Mouse (Mus musculus): ENCODE measurements around the gene Ccr4. TPM values are rescaled to one million over a fixed set of nuclear protein-coding genes. Genes with fewer than 3 reads are reported as not detected.

Gene Ccr4
- polyA plus RNA-seq, 1 experiment from 2014 or later, result not detected

DNA sequence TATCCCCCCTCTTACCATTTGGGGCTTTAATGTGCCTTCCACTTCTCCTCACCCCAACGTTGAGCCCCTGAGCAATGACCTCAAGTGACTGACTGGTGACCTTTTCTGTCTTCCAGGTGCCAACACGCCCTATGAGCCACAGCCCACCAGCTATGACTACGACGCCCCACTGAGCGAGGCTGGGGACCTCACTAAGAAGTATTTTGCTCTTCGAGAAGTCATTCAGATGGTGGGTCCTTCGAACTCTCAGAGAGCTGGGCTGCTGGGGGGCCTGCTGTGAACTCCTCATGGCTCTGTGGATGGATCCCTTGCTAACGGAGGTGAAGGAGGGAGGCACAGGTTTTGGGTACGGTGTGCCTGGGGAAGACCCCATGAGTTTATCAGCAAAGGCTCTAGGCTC lies 61.8 kb downstream of the Ccr4 start:
- Histone ChIP-seq H3K27me3 (no peaks in the 10 kb centered on the region), H3K27ac (no peak overlapping the region), H3K4me1 (replicated peaks) (no peaks in the 10 kb centered on the region), H3K9ac (replicated peaks) (no peak overlapping the region), H3K36me3 (peaks cover 13% of the 10 kb centered on the region; the same call in 1 of the 2 replicates), H3K4me2 (no peak overlapping the region), H3K4me3 (replicated peaks) (no peak overlapping the region), H3K9me3 (no peaks in the 10 kb centered on the region)
- no peak for ATAC-seq (ENCODE audit: insufficient number of reproducible peaks, insufficient read depth, low FRiP score, low TSS enrichment, low read depth)
- 80% methylated on average over 9 of the region's 9 CpGs for WGBS

GRCm38 (mm10) chr9:114442225-114442624 lies 62.5 kb downstream of the Ccr4 start:
- peaks cover 16% of the 10 kb centered on the region; the same call in 1 of the 2 replicates for H3K36me3 ChIP-seq
- no peak overlapping the region for H3K9ac ChIP-seq (replicated peaks)
- H3K4me1 ChIP-seq (replicated peaks), result no peaks in the 10 kb centered on the region
- H3K27ac ChIP-seq, result no peak overlapping the region
- no peak for ATAC-seq (ENCODE audit: insufficient number of reproducible peaks, insufficient read depth, low FRiP score, low TSS enrichment, low read depth)
- no peaks in the 10 kb centered on the region for H3K9me3 ChIP-seq
- no peaks in the 10 kb centered on the region for H3K27me3 ChIP-seq
- H3K4me3 ChIP-seq (replicated peaks), result no peak overlapping the region
- no peak overlapping the region for H3K4me2 ChIP-seq
- WGBS, result 94% methylated on average over 9 of the region's 9 CpGs

DNA sequence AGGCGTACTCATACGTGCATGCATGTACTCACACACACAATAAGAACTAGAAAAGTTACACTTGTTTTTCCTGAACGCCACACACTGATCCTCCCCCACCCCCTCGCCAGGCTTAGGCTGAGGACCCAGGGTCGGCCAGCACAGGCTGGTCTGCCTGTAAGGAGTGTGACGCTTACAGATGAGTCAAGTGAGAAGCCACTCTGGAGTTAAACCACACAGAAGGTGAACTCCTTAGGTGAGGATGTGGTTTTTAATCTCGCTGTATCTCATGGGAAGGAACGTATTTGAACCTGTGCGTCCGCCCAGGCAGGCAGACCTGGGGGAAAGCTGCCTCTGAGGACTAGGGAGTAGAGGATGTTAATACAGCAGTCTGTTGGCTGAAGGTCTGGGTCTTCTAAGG lies 64.2 kb downstream of the Ccr4 start:
- Histone ChIP-seq H3K4me3 (replicated peaks) (no peak overlapping the region), H3K9ac (replicated peaks) (no peak overlapping the region), H3K9me3 (no peaks in the 10 kb centered on the region), H3K27me3 (no peaks in the 10 kb centered on the region), H3K36me3 (peaks cover 22% of the 10 kb centered on the region; the same call in 1 of the 2 replicates), H3K27ac (no peak overlapping the region), H3K4me2 (no peak overlapping the region), H3K4me1 (replicated peaks) (no peaks in the 10 kb centered on the region)
- WGBS, result 86% methylated on average over 10 of the region's 10 CpGs
- no peak for ATAC-seq (ENCODE audit: insufficient number of reproducible peaks, insufficient read depth, low FRiP score, low TSS enrichment, low read depth)

Other genes with a start within 250 kb of the Ccr4 start
- gene Bcl2a1c, start 174.8 kb downstream of the Ccr4 start, polyA plus RNA-seq (2016; fragmentation: Nextera tagmentation; extraction: Ambion mirVana), result not detected in 2 replicates
- 89.0 and 92.9 TPM in 2 replicates for gene Crtap, start 114.2 kb downstream of the Ccr4 start, polyA plus RNA-seq (2016; fragmentation: Nextera tagmentation; extraction: Ambion mirVana)
- gene Glb1, start 103.8 kb downstream of the Ccr4 start, polyA plus RNA-seq (2016; fragmentation: Nextera tagmentation; extraction: Ambion mirVana), result 25.0 and 27.2 TPM in 2 replicates
- 10.2 and 10.7 TPM in 2 replicates for gene Tmppe, start 103.8 kb downstream of the Ccr4 start, polyA plus RNA-seq (2016; fragmentation: Nextera tagmentation; extraction: Ambion mirVana)
- gene C130032M10Rik, start 10.8 kb upstream of the Ccr4 start, polyA plus RNA-seq (2016; fragmentation: Nextera tagmentation; extraction: Ambion mirVana), result 0.41 and 0.70 TPM in 2 replicates
- gene Trim71, start 59.5 kb upstream of the Ccr4 start, polyA plus RNA-seq (2016; fragmentation: Nextera tagmentation; extraction: Ambion mirVana), result 1.6 and 2.3 TPM in 2 replicates
- 81.9 and 82.2 TPM in 2 replicates for gene Cnot10, start 135.3 kb upstream of the Ccr4 start, polyA plus RNA-seq (2016; fragmentation: Nextera tagmentation; extraction: Ambion mirVana)
- gene Dync1li1, start 183.9 kb upstream of the Ccr4 start, polyA plus RNA-seq (2016; fragmentation: Nextera tagmentation; extraction: Ambion mirVana), result 69.0 and 77.4 TPM in 2 replicates
- 24.9 and 26.1 TPM in 2 replicates for gene Cmtm6, start 226.2 kb upstream of the Ccr4 start, polyA plus RNA-seq (2016; fragmentation: Nextera tagmentation; extraction: Ambion mirVana)

Data from limb, embryonic 12.5 days (tissue).